Mouse (Mus musculus): ENCODE measurements around the gene Cnksr1.
A peak's percentile ranks its signal among the peaks of the same experiment; 100 is the strongest.

Gene Cnksr1

GRCm38 (mm10) chr4:134238279-134238651 lies at the start of gene Cnksr1:
TSS of gene Cnksr1 (minus strand) at chr4:134238399.
- DNase-seq (ENCODE audit: low read depth, low spot score), result no peak

- DNase-seq (ENCODE audit: low read depth, low spot score), result peak; percentile 98
These were observed 49.4 kb upstream of the Cnksr1 start, which contains the start of gene Pdik1l for GRCm38 (mm10) chr4:134287575-134288025. TSS of gene Pdik1l (minus strand) at chr4:134287895.

- DNase-seq (ENCODE audit: low read depth, low spot score), result peak; percentile 95
These were observed 49.0 kb upstream of the Cnksr1 start for GRCm38 (mm10) chr4:134287168-134287564.

GRCm38 (mm10) chr4:134286226-134287167 lies 48.3 kb upstream of the Cnksr1 start:
- peak; percentile 38 for DNase-seq (ENCODE audit: low read depth, low spot score)

GRCm38 (mm10) chr4:134284942-134285341 lies 46.7 kb upstream of the Cnksr1 start:
- DNase-seq (ENCODE audit: low read depth, low spot score), result no peak

- peak; percentile 87 for DNase-seq (ENCODE audit: low read depth, low spot score)
These were observed 35.5 kb upstream of the Cnksr1 start for GRCm38 (mm10) chr4:134273417-134274345.

- DNase-seq (ENCODE audit: low read depth, low spot score), result no peak
These were observed 34.7 kb upstream of the Cnksr1 start for GRCm38 (mm10) chr4:134272731-134273416.

- no peak for DNase-seq (ENCODE audit: low read depth, low spot score)
These were observed 33.8 kb upstream of the Cnksr1 start for GRCm38 (mm10) chr4:134271979-134272378.

GRCm38 (mm10) chr4:134269622-134270021 lies 31.4 kb upstream of the Cnksr1 start:
- peak; percentile 35 for DNase-seq (ENCODE audit: low read depth, low spot score)

- peak; percentile 91 for DNase-seq (ENCODE audit: low read depth, low spot score)
These were observed 30.0 kb upstream of the Cnksr1 start for GRCm38 (mm10) chr4:134268102-134268655.

GRCm38 (mm10) chr4:134265860-134266585 lies 27.8 kb upstream of the Cnksr1 start:
- no peak for DNase-seq (ENCODE audit: low read depth, low spot score)

GRCm38 (mm10) chr4:134263191-134263590 lies 25.0 kb upstream of the Cnksr1 start:
- DNase-seq (ENCODE audit: low read depth, low spot score), result peak; percentile 92

- DNase-seq (ENCODE audit: low read depth, low spot score), result no peak
These were observed 20.2 kb upstream of the Cnksr1 start for GRCm38 (mm10) chr4:134258354-134258753.

- no peak for DNase-seq (ENCODE audit: low read depth, low spot score)
These were observed 19.2 kb upstream of the Cnksr1 start for GRCm38 (mm10) chr4:134257198-134258009.

- no peak for DNase-seq (ENCODE audit: low read depth, low spot score)
These were observed 18.4 kb upstream of the Cnksr1 start for GRCm38 (mm10) chr4:134256407-134257197.

- no peak for DNase-seq (ENCODE audit: low read depth, low spot score)
These were observed 17.7 kb upstream of the Cnksr1 start for GRCm38 (mm10) chr4:134255854-134256253.

- no peak for DNase-seq (ENCODE audit: low read depth, low spot score)
These were observed 16.6 kb upstream of the Cnksr1 start for GRCm38 (mm10) chr4:134254835-134255234.

GRCm38 (mm10) chr4:134253722-134254324 lies 15.6 kb upstream of the Cnksr1 start, which contains the start of gene Grrp1:
TSS of gene Grrp1 (minus strand) at chr4:134254106.
- DNase-seq (ENCODE audit: low read depth, low spot score), result no peak

Measured in ZHBTc4 (cell line).